Mouse (Mus musculus) liver, embryonic 11.5 days (tissue): Measurements from ENCODE around the gene Lrrc45. TPM values are rescaled to one million over a fixed set of nuclear protein-coding genes. Genes with fewer than 3 reads are reported as not detected.
A peak's percentile ranks its signal among the peaks of the same experiment; 100 is the strongest.

Experiments
- ATAC-seq: fragments of 200-750 bp; cut with Nextera tagmentation; replicated peaks from 2 replicates; pipeline ENCODE4 v1.8.0; 2017; ENCODE audit warnings: moderate number of reproducible peaks, mild to moderate bottlenecking, moderate TSS enrichment, moderate library complexity; ENCODE audit not compliant: low FRiP score
- DNase-seq: peaks from one replicate; pipeline ENCODE4 v3.0.0-alpha.2; 2017; ENCODE audit warnings: low spot score
- H3K27ac ChIP-seq: fragments of 300-500 bp; sonication (generic); 2 replicates; pipeline ENCODE4 v1.5.1; 2014; ENCODE audit warnings: mild to moderate bottlenecking, low read depth, low read length, control low read depth
- H3K27me3 ChIP-seq: fragments of 300-500 bp; sonication (generic); replicated peaks from 2 replicates; pipeline ENCODE4 v1.6.1; 2014; ENCODE audit warnings: low read length, mixed read lengths; ENCODE audit not compliant: control insufficient read depth, insufficient read depth
- H3K36me3 ChIP-seq: fragments of 300-500 bp; sonication (generic); 2 replicates; pipeline ENCODE4 v1.6.1; 2014; ENCODE audit warnings: mild to moderate bottlenecking, low read length, moderate library complexity, mixed read lengths; ENCODE audit not compliant: control insufficient read depth, insufficient read depth
- H3K4me1 ChIP-seq: fragments of 300-500 bp; sonication (generic); replicated peaks from 2 replicates; pipeline ENCODE4 v1.6.1; 2014; ENCODE audit warnings: low read length, mixed read lengths; ENCODE audit not compliant: control insufficient read depth, insufficient read depth
- H3K4me2 ChIP-seq: fragments of 300-500 bp; sonication (generic); 2 replicates; pipeline ENCODE4 v1.6.1; 2014; ENCODE audit warnings: mild to moderate bottlenecking, control low read depth, moderate library complexity
- H3K4me3 ChIP-seq: fragments of 300-500 bp; sonication (generic); 2 replicates; pipeline ENCODE4 v1.5.1; 2014; ENCODE audit warnings: low read depth, low read length, control low read depth
- H3K9ac ChIP-seq: fragments of 300-500 bp; sonication (generic); 2 replicates; pipeline ENCODE4 v1.6.1; 2014; ENCODE audit warnings: low read depth, low read length, control low read depth
- H3K9me3 ChIP-seq: fragments of 300-500 bp; sonication (generic); 2 replicates; pipeline ENCODE4 v1.6.1; 2016; ENCODE audit warnings: low read length, inconsistent platforms, mixed read lengths; ENCODE audit not compliant: control insufficient read depth
- WGBS: fragments of 180-500 bp; shearing (Covaris S2); extraction: QIAGEN DNeasy Blood & Tissue Kit; methylation state at CpG from one replicate; pipeline ENCODE4 v1.1.7; 2014; 5-methylcytosine and 5-hydroxymethylcytosine counted together
- polyA plus RNA-seq: library from polyadenylated mRNA; unstranded; fragments of >200 nt; fragmentation: Nextera tagmentation; extraction: Ambion mirVana; gene quantifications from 2 replicates; pipeline ENCODE4 v1.2.1, GENCODE M21; 2014

The Lrrc45 gene
- polyA plus RNA-seq, 1 experiment from 2014 or later: 38.3 TPM

DNA sequence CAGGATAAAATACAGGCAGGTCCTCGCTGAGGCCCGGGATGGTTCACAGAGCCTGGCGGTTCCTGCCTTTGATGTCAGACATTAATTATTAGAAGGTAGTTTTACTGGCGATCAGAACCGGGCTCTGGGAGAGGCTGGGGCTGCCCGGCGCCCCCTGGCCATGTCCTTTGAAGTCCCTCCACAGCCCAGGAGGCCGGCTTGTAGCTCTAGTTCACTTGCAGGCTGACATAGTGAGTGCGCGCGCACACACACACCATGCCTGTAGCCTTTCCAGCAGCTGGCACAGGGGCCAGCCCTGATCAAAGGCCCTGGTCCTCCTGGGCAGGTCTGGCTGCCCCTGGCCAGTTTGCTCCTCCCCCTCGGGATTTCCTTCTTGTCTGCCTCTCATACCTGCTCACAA, 18.1 kb upstream of the Lrrc45 start:
- Histone ChIP-seq H3K27ac (no peak overlapping the region), H3K4me2 (no peak overlapping the region), H3K27me3 (no peaks in the 10 kb centered on the region), H3K36me3 (peaks cover 6% of the 10 kb centered on the region; the same call in 1 of the 2 replicates), H3K4me1 (0 out of 2 replicates have a peak, but pooled peaks cover 3% of the 10 kb centered on the region), H3K4me3 (no peak overlapping the region), H3K9ac (no peak overlapping the region), H3K9me3 (peaks cover 4% of the 10 kb centered on the region; the same call in 1 of the 2 replicates)
- DNase-seq (no peak), ATAC-seq (no peak)
- 64% methylated on average over 12 of the region's 12 CpGs for WGBS

DNA sequence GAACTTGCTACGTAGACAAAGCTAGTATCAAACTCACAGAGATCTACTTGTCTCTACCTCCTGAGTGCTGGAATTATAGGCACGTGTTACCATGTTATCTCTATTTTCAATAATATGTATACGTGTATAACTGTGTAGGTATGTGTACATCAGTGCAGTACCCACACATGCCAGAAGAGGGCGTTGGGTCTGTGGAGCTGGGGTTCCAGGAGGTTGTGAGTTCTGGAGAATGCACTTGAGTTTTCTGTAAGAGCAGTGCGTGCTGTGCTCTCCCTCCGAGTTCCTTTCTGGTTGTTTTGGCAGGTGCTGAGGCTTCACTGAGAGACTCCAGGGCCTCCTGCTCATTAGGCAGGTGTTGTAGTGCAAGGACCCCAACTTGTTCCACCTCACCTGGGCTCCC, 17.2 kb upstream of the Lrrc45 start:
- no peak overlapping the region for H3K27ac ChIP-seq
- no peak overlapping the region for H3K9ac ChIP-seq
- ATAC-seq: no peak
- H3K9me3 ChIP-seq: peaks cover 4% of the 10 kb centered on the region; the same call in 1 of the 2 replicates
- WGBS: 88% methylated on average over 6 of the region's 6 CpGs
- H3K4me3 ChIP-seq: no peak overlapping the region
- H3K27me3 ChIP-seq: no peaks in the 10 kb centered on the region
- H3K36me3 ChIP-seq: peaks cover 10% of the 10 kb centered on the region; the same call in 1 of the 2 replicates
- no peak overlapping the region for H3K4me2 ChIP-seq
- DNase-seq: no peak
- H3K4me1 ChIP-seq: 0 out of 2 replicates have a peak, but pooled peaks cover 3% of the 10 kb centered on the region

DNA sequence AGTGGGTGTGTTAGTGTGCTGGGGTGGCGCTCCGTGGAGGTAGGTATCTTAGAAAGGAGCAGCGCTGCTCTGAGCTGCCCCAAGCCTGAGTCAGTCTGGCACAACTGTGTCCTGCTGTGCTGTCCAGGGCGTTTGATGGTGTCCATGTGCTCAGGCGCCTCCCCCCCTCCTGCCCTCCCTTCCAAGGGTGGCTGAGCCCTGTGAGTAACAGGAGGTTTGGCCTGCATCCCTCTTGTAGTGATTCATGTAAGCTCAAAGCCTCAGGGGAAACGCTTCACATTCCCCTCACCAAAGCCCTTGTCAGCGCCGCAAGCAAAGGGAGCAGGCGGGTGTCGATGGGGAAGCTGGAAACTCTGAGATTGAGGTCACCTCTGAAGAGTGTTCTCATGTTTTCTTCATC, 16.0 kb upstream of the Lrrc45 start:
- Histone ChIP-seq H3K27ac (no peak overlapping the region), H3K27me3 (no peaks in the 10 kb centered on the region), H3K4me3 (no peak overlapping the region), H3K4me1 (0 out of 2 replicates have a peak, but pooled peaks cover 3% of the 10 kb centered on the region), H3K9me3 (peaks cover 4% of the 10 kb centered on the region; the same call in 1 of the 2 replicates), H3K9ac (no peak overlapping the region), H3K4me2 (no peak overlapping the region), H3K36me3 (peaks cover 12% of the 10 kb centered on the region; the same call in 1 of the 2 replicates)
- WGBS: 79% methylated on average over 10 of the region's 10 CpGs
- ATAC-seq (no peak), DNase-seq (no peak)

- no peak overlapping the region for H3K9ac ChIP-seq
- peaks cover 33% of the 10 kb centered on the region for H3K4me1 ChIP-seq
- peak overlapping the region; percentile 32; the same call in 1 of the 2 replicates for H3K27ac ChIP-seq
- ATAC-seq: no peak
- H3K9me3 ChIP-seq: no peaks in the 10 kb centered on the region
- H3K27me3 ChIP-seq: no peaks in the 10 kb centered on the region
- H3K36me3 ChIP-seq: peaks cover 11% of the 10 kb centered on the region; the same call in 1 of the 2 replicates
- WGBS: 66% methylated on average over 15 of the region's 15 CpGs
- DNase-seq: no peak
- no peak overlapping the region for H3K4me2 ChIP-seq
- no peak overlapping the region for H3K4me3 ChIP-seq
These were observed 9.8 kb upstream of the Lrrc45 start for GRCm38 (mm10) chr11:120703696-120704454.

DNA sequence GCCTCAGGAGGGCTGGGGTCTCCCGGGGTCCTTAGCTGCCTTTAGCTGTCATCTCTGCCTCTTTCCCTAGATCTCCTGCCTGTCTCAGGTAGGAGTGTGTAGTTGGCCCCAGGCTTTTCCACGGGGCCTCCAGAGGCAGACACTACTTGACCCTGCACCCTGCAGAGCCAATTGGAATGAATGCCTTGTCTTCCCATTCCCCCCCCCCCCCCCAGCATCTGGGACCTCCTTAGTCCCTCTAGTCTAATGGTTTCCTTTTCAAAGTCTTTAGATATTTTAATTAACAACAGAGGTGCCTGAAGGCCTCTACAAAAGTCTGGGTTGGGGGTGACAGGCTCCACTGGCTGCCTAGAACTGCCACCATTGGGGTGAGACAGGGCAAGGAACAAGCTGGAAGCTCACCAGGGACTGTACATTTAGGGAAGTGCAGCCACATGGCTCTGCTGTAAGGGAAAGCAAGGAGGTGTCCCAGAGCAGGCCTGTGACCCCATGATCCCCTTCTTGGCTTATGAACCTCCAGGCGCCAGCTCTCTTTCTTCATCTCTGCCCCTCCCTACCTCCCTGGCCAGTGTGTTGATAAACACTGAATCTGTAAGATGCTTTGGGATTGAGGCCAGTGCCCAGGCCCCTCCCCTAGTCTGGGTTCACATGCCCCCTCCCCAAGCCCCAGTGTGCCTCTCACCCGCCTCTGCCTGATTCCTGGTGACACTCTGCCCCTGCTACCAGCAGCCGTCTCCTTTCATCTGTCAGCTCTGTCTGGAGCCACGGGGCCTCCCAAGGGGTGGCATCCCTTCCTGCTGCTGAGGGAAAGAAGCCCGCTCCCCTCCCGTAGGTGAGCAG, 9.0 kb upstream of the Lrrc45 start:
- DNase-seq (no peak), ATAC-seq (no peak)
- Histone ChIP-seq H3K36me3 (peaks cover 12% of the 10 kb centered on the region; the same call in 1 of the 2 replicates), H3K27me3 (no peaks in the 10 kb centered on the region), H3K9ac (no peak overlapping the region), H3K4me1 (peaks cover 33% of the 10 kb centered on the region), H3K4me3 (no peak overlapping the region), H3K27ac (peak overlapping the region; percentile 32; the same call in 1 of the 2 replicates), H3K4me2 (no peak overlapping the region), H3K9me3 (no peaks in the 10 kb centered on the region)
- 47% methylated on average over 8 of the region's 8 CpGs for WGBS

- no peak for ATAC-seq
- 65% methylated on average over 5 of the region's 5 CpGs for WGBS
- no peak for DNase-seq
- Histone ChIP-seq H3K4me3 (no peak overlapping the region), H3K27me3 (no peaks in the 10 kb centered on the region), H3K9me3 (no peaks in the 10 kb centered on the region), H3K27ac (no peak overlapping the region), H3K9ac (no peak overlapping the region), H3K4me2 (no peak overlapping the region), H3K4me1 (peaks cover 33% of the 10 kb centered on the region), H3K36me3 (peaks cover 16% of the 10 kb centered on the region; the same call in 1 of the 2 replicates)
These were observed 7.6 kb upstream of the Lrrc45 start for GRCm38 (mm10) chr11:120706120-120706519.

- Histone ChIP-seq H3K4me1 (peaks cover 33% of the 10 kb centered on the region), H3K27ac (peak overlapping the region; percentile 25; the same call in 1 of the 2 replicates), H3K4me2 (no peak overlapping the region), H3K4me3 (no peak overlapping the region), H3K9ac (no peak overlapping the region), H3K27me3 (no peaks in the 10 kb centered on the region), H3K9me3 (no peaks in the 10 kb centered on the region), H3K36me3 (peaks cover 14% of the 10 kb centered on the region; the same call in 1 of the 2 replicates)
- no peak for DNase-seq
- no peak for ATAC-seq
- 39% methylated on average over 11 of the region's 12 CpGs for WGBS
These were observed 6.5 kb upstream of the Lrrc45 start for GRCm38 (mm10) chr11:120707225-120707624.

DNA sequence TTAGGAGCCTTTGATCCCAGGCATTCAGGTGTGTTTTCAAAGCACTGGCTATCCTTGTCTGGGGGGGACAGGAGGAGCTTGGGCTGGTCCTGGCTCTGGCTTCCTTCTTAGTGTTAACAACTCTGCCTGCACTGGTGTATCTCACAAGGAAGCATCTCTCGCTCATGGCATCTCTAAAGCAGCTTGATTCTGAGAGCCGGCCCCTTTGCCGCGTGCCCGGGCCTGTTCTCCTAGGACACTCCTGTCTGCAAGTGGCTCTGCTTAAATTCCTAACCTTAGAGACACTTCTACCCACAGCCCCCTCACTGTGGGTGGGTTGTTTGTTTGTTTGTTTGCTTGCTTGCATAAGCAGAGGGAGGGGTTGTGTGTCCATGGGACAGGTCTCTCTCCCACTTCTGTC, 5.8 kb upstream of the Lrrc45 start:
- no peak overlapping the region for H3K4me3 ChIP-seq
- peaks cover 12% of the 10 kb centered on the region; the same call in 1 of the 2 replicates for H3K36me3 ChIP-seq
- H3K27me3 ChIP-seq: no peaks in the 10 kb centered on the region
- H3K4me1 ChIP-seq: peaks cover 39% of the 10 kb centered on the region
- DNase-seq (no peak), ATAC-seq (no peak)
- 66% methylated on average over 5 of the region's 5 CpGs for WGBS
- no peak overlapping the region for H3K4me2 ChIP-seq
- H3K9me3 ChIP-seq: no peaks in the 10 kb centered on the region
- H3K27ac ChIP-seq: 0 out of 2 replicates have a peak overlapping the region, but pooled peaks have one; percentile 4
- H3K9ac ChIP-seq: no peak overlapping the region
